Mouse (Mus musculus) limb, embryonic 12.5 days (tissue): ENCODE data around the gene Rfx8. TPM values are rescaled to one million over a fixed set of nuclear protein-coding genes. Genes with fewer than 3 reads are reported as not detected.

Experiments used
- ATAC-seq: fragments of 200-750 bp; cut with Nextera tagmentation; 2 replicates; pipeline ENCODE4 v1.8.0; 2017; ENCODE audit warnings: low read depth, moderate TSS enrichment; ENCODE audit not compliant: insufficient number of reproducible peaks, insufficient read depth, low FRiP score, low TSS enrichment
- H3K27ac ChIP-seq: fragments of 300-500 bp; sonication (generic); 2 replicates; pipeline ENCODE4 v1.5.1; 2016; ENCODE audit warnings: mild to moderate bottlenecking, moderate library complexity
- H3K27me3 ChIP-seq: fragments of 300-500 bp; sonication (generic); 2 replicates; pipeline ENCODE4 v1.6.1; 2016; ENCODE audit warnings: mild to moderate bottlenecking, moderate library complexity
- H3K36me3 ChIP-seq: fragments of 300-500 bp; sonication (generic); 2 replicates; pipeline ENCODE4 v1.6.1; 2016; ENCODE audit warnings: mild to moderate bottlenecking, moderate library complexity
- H3K4me1 ChIP-seq: fragments of 300-500 bp; sonication (generic); replicated peaks from 2 replicates; pipeline ENCODE4 v1.6.1; 2016
- H3K4me2 ChIP-seq: fragments of 300-500 bp; sonication (generic); 2 replicates; pipeline ENCODE4 v1.6.1; 2016; ENCODE audit warnings: mild to moderate bottlenecking, moderate library complexity
- H3K4me3 ChIP-seq: fragments of 300-500 bp; sonication (generic); replicated peaks from 2 replicates; pipeline ENCODE4 v1.5.1; 2016; ENCODE audit warnings: mild to moderate bottlenecking
- H3K9ac ChIP-seq: fragments of 300-500 bp; sonication (generic); replicated peaks from 2 replicates; pipeline ENCODE4 v1.6.1; 2016; ENCODE audit warnings: mild to moderate bottlenecking, moderate library complexity
- H3K9me3 ChIP-seq: fragments of 300-500 bp; sonication (generic); 2 replicates; pipeline ENCODE4 v1.6.1; 2016; ENCODE audit warnings: mild to moderate bottlenecking, moderate library complexity
- WGBS: fragments of 180-500 bp; shearing (Covaris S2); methylation state at CpG from one replicate; pipeline ENCODE4 v1.1.7; 2016; 5-methylcytosine and 5-hydroxymethylcytosine counted together
- polyA plus RNA-seq: library from polyadenylated mRNA; unstranded; fragments of >200 nt; fragmentation: Nextera tagmentation; extraction: Ambion mirVana; gene quantifications from 2 replicates; pipeline ENCODE4 v1.2.1, GENCODE M21; 2016

Gene Rfx8
- polyA plus RNA-seq, 1 experiment from 2014 or later = 1.7 TPM

DNA sequence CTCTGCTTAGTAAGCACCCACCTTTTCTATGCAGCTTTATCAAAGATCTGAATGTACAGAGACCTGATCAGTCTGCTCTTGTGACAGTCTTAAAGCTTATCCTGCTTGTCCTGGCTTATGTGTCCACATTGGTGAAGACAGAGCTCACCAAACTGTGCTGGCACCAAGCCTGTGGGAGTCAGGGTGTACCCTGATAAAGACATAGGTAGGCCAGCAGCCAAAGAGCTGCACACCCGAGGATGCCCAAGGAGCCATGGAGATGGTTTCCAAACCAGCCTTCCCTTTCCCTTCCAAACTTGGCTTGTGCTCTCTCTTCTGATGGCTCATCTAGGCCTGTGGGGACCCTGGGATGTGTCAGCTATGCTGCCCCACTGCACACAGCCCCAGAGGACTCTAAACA lies 76.5 kb downstream of the Rfx8 start:
- Histone ChIP-seq H3K4me1 (peaks cover 11% of the 10 kb centered on the region), H3K36me3 (no peaks in the 10 kb centered on the region), H3K9ac (no peak overlapping the region), H3K9me3 (no peaks in the 10 kb centered on the region; the same call in 1 of the 2 replicates), H3K4me2 (no peak overlapping the region), H3K27me3 (peaks cover 19% of the 10 kb centered on the region), H3K27ac (no peak overlapping the region), H3K4me3 (no peak overlapping the region)
- WGBS = 62% methylated on average over 1 of the region's 1 CpGs
- ATAC-seq = no peak

DNA sequence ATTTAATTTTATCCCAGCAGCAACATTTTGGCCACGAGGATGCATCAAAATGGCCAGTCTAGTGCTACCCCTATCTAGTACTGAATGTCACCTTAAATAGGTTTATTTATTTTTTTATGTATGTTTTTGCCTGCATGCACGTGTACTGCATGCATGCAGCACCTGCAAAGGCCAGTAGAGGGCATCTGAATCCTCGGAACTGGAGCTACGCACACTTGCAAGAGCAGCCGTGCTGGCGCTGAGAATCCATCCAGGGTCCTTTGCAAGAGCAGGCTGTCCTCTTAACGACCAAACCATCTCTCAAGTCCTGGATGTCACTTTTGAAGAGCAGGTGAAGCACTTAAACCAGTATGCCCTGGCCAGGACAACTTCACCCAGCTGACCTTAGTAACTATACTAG lies 79.1 kb downstream of the Rfx8 start:
- no peak overlapping the region for H3K27ac ChIP-seq
- H3K9me3 ChIP-seq = no peaks in the 10 kb centered on the region; the same call in 1 of the 2 replicates
- ATAC-seq = no peak
- 88% methylated on average over 7 of the region's 7 CpGs for WGBS
- no peak overlapping the region for H3K4me3 ChIP-seq
- H3K36me3 ChIP-seq = no peaks in the 10 kb centered on the region
- peaks cover 15% of the 10 kb centered on the region for H3K4me1 ChIP-seq
- no peak overlapping the region for H3K4me2 ChIP-seq
- 0 out of 2 replicates have a peak, but pooled peaks cover 4% of the 10 kb centered on the region for H3K27me3 ChIP-seq
- H3K9ac ChIP-seq = no peak overlapping the region

DNA sequence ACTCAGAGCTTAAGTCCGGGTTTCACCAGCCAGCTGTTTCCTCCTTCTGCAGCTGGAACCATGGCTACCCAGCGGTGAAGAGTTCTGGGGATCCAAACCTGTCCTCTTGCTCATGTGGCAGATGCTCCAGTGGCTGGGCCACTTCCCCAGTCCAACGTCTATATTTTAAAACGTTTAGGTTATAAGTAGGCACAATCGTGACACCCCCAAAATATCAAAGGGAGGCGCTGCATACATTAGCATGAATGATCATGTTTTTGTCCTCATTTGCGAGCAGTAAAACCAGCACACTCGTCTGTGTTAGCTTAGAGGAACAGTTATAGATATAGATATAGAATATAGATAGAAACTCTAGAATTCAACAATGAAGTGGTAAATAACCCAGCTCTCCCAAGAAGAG lies 83.7 kb downstream of the Rfx8 start:
- WGBS = 63% methylated on average over 8 of the region's 8 CpGs
- no peak overlapping the region for H3K4me3 ChIP-seq
- H3K4me2 ChIP-seq = no peak overlapping the region
- H3K36me3 ChIP-seq = no peaks in the 10 kb centered on the region
- H3K27me3 ChIP-seq = peaks cover 4% of the 10 kb centered on the region; the same call in 1 of the 2 replicates
- no peaks in the 10 kb centered on the region; the same call in 1 of the 2 replicates for H3K9me3 ChIP-seq
- H3K9ac ChIP-seq = no peak overlapping the region
- no peak overlapping the region for H3K27ac ChIP-seq
- peaks cover 10% of the 10 kb centered on the region for H3K4me1 ChIP-seq
- no peak for ATAC-seq

DNA sequence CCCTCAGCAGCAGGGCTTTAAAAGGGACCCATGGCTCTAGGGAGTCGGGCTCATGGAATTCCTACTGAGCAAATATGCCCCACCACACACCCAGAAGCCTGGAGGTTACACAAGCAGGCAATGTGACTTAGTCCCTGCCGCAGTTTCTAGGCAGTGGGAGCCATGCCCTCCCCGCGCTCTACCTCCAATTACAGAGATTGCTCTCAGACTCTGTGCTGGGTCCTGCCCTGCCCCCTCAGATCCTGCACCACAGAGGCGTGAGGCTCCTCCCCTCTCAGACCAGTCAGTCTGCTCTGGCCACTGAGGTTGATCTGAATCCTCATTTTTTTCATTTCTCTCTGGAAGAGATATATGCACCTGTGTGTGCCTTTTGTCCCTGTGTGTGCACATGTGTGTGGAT lies 84.1 kb downstream of the Rfx8 start:
- Histone ChIP-seq H3K27ac (no peak overlapping the region), H3K27me3 (peaks cover 4% of the 10 kb centered on the region; the same call in 1 of the 2 replicates), H3K4me2 (no peak overlapping the region), H3K9ac (no peak overlapping the region), H3K4me3 (no peak overlapping the region), H3K36me3 (no peaks in the 10 kb centered on the region), H3K9me3 (no peaks in the 10 kb centered on the region; the same call in 1 of the 2 replicates), H3K4me1 (peaks cover 10% of the 10 kb centered on the region)
- WGBS = 6% methylated on average over 5 of the region's 5 CpGs
- ATAC-seq = no peak; the same call in 1 of the 2 replicates

DNA sequence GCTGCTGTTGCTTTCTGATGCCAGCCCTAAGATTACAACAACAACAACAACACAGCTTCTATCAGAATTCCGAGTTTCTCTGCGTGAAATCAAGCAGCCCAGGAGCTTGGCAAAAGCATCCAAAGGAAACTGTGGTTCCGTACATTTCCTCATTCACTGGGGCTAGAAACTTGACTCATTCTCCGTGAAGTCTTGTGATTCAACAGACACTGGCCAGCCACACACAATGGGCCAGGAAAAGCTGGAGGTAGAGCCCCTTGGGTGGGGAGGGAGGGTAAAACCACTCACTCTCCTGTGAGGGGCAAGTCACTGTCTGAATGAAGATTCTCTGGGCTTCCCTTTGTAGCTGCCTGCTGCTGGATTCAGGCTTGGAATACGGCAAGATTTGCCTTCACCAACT lies 84.6 kb downstream of the Rfx8 start:
- ATAC-seq = no peak
- no peaks in the 10 kb centered on the region for H3K36me3 ChIP-seq

DNA sequence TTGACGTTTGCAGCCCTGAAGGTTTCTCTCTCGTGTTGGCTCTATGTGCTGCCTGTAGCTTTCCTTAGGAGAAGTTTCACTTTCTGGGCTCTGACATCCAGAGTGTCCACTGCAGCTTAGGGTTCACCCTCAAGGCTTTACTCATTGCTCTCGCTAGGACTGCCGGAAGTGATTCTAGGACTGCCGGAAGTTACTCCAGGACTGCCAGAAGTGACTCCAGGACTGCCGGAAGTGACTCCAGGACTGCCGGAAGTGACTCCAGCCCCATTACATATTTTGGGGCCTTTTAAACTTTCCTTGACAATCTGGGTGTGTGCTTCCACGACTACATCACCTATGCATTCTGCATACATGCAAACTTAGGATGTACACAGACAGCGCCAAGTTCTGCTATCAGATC lies 92.2 kb downstream of the Rfx8 start:
- Histone ChIP-seq H3K9ac (no peak overlapping the region), H3K4me3 (no peak overlapping the region), H3K36me3 (no peaks in the 10 kb centered on the region), H3K27ac (no peak overlapping the region), H3K27me3 (no peaks in the 10 kb centered on the region; the same call in 1 of the 2 replicates), H3K9me3 (no peaks in the 10 kb centered on the region), H3K4me1 (no peaks in the 10 kb centered on the region), H3K4me2 (no peak overlapping the region)
- ATAC-seq = no peak
- WGBS = 84% methylated on average over 9 of the region's 9 CpGs

More for the DNA sequence above, 84.6 kb downstream of the Rfx8 start:
- H3K27ac ChIP-seq = no peak overlapping the region
- peaks cover 4% of the 10 kb centered on the region; the same call in 1 of the 2 replicates for H3K27me3 ChIP-seq
- no peak overlapping the region for H3K4me2 ChIP-seq
- no peaks in the 10 kb centered on the region for H3K9me3 ChIP-seq
- WGBS = 48% methylated on average over 5 of the region's 5 CpGs
- H3K9ac ChIP-seq = no peak overlapping the region
- peaks cover 10% of the 10 kb centered on the region for H3K4me1 ChIP-seq
- no peak overlapping the region for H3K4me3 ChIP-seq

DNA sequence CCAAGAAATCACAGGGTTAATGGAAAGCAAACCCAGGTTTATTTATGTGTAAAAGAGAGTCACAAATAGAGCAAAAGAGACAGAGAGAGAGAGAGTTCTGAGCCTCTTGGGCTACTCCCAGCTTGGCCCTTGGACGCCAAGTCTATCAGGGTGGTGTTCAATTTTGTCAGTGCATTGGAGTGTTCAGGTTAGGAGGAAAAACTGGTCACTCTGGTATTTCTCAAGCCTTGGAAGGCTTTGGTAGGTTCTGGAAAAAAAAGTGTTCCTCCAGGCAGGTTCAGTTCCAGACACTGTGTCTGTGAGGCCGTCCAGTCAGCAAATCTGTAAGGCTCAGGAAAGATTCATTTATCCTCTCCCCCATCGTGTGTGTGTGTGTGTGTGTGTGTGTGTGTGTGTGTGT lies 95.3 kb downstream of the Rfx8 start:
- Histone ChIP-seq H3K4me2 (no peak overlapping the region), H3K36me3 (no peaks in the 10 kb centered on the region), H3K4me1 (no peaks in the 10 kb centered on the region), H3K27ac (no peak overlapping the region), H3K9me3 (no peaks in the 10 kb centered on the region), H3K27me3 (no peaks in the 10 kb centered on the region), H3K4me3 (no peak overlapping the region), H3K9ac (no peak overlapping the region)
- ATAC-seq = no peak
- 66% methylated on average over 3 of the region's 3 CpGs for WGBS

DNA sequence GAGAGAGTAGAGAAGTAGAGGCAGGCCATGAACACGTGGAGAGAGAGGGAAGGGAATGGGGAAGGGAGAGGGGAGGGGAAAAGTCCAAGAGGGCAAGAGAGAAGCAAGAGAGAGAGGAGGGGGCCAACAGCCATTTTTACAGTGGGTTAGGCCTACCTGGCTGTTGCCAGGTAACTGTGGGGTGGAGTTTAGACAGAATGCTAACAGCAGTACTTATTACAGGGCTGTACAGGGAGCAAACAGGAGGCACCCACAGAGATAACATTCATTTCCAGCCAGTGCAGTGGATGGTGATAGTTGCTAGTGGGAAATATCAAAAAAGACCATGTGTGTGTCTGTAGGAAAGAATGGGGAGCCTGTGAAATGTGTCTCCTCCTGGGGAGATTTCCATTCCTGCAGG lies 97.1 kb downstream of the Rfx8 start:
- no peaks in the 10 kb centered on the region for H3K36me3 ChIP-seq
- ATAC-seq = no peak
- no peak overlapping the region for H3K9ac ChIP-seq
- no peak overlapping the region for H3K4me2 ChIP-seq
- WGBS = 41% methylated on average over 1 of the region's 1 CpGs
- H3K4me1 ChIP-seq = peaks cover 1% of the 10 kb centered on the region
- no peak overlapping the region for H3K4me3 ChIP-seq
- no peaks in the 10 kb centered on the region for H3K9me3 ChIP-seq
- no peaks in the 10 kb centered on the region for H3K27me3 ChIP-seq
- H3K27ac ChIP-seq = no peak overlapping the region

DNA sequence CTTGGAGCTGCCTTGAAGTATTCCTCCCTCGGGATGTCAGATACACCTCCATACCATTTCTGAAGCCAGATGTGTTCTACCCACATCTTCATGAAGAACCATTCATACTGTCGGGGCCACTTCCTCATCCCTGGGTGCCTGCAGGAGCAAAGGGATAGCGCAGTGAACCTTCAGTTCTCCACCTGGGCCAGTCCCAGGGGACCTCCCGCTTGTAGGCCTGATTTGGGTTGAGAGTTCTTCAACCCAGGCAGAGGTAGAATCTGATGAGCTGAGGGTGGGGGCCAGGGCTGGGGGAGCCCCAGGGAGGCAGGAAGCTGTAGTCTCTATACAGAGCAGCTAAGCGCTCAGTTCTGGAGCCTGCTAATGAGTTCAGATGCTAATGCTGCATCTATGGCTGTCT lies 97.7 kb downstream of the Rfx8 start:
- no peaks in the 10 kb centered on the region for H3K27me3 ChIP-seq
- ATAC-seq = no peak

DNA sequence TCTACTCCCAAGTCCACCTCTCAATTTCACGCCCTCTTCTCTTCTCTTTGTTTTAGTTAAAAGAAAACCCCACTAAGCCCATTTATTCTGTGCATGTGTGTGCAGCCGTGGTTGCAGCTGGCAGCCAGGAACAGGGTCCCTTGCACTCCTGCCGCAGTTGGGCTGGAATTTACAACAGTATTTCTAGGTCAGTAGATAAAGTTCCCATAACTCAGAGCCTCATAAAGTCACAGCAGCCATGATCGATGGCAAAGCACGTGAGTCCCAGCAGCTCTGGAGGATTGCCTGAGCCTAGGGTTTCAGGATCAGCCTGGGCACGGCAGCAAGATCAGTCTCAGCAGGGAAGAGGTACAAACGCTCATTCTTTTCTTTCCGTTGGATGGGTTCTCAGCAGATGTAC lies 102.3 kb downstream of the Rfx8 start:
- Histone ChIP-seq H3K4me3 (no peak overlapping the region), H3K27me3 (no peaks in the 10 kb centered on the region), H3K27ac (peak overlapping the region; percentile 47; the same call in 1 of the 2 replicates), H3K4me2 (peak overlapping the region; percentile 11; the same call in 1 of the 2 replicates), H3K9ac (no peak overlapping the region), H3K36me3 (no peaks in the 10 kb centered on the region), H3K9me3 (no peaks in the 10 kb centered on the region), H3K4me1 (peaks cover 23% of the 10 kb centered on the region)
- WGBS = 23% methylated on average over 8 of the region's 8 CpGs
- 0 out of 2 replicates have a peak, but pooled peaks have one; percentile 48 for ATAC-seq

More for the DNA sequence above, 97.7 kb downstream of the Rfx8 start:
- WGBS = 87% methylated on average over 5 of the region's 5 CpGs
- H3K9me3 ChIP-seq = no peaks in the 10 kb centered on the region
- H3K36me3 ChIP-seq = no peaks in the 10 kb centered on the region
- H3K9ac ChIP-seq = no peak overlapping the region
- H3K4me1 ChIP-seq = peaks cover 6% of the 10 kb centered on the region
- H3K4me3 ChIP-seq = no peak overlapping the region
- H3K4me2 ChIP-seq = no peak overlapping the region
- no peak overlapping the region for H3K27ac ChIP-seq

DNA sequence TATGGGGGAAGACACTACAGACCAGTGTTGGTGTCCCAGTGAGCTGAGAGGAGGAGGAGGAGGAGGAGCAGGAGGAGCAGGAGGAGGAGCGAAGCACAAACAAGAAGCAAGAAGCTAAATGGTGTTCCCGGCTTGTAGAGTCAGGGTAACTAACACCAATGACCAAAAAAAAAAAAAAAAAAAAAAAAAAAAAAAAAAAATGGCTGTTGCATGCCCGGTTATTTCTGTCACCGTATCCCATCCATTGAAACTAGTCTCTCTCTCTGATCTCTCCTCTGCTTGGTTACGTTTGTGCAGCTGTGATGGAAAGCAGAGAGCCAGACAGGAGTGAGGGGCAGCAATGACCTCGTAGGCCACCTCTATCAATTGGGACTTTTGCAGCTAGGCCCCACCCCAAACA lies 105.3 kb downstream of the Rfx8 start:
- ATAC-seq = no peak
- WGBS = 73% methylated on average over 6 of the region's 6 CpGs
- Histone ChIP-seq H3K36me3 (no peaks in the 10 kb centered on the region), H3K9me3 (no peaks in the 10 kb centered on the region), H3K27me3 (no peaks in the 10 kb centered on the region), H3K4me1 (peaks cover 23% of the 10 kb centered on the region), H3K27ac (no peak overlapping the region), H3K4me3 (no peak overlapping the region), H3K9ac (no peak overlapping the region), H3K4me2 (no peak overlapping the region)
